Mouse (Mus musculus) bone marrow, adult 2 months (tissue): ENCODE measurements around the gene C1qtnf5.

Experiments
- CTCF ChIP-seq: fragments of 200-500 bp; IDR thresholded peaks from 2 replicates; pipeline ENCODE4 v1.5.1; 2011; ENCODE audit warnings: low read length, control low read depth; ENCODE audit not compliant: control insufficient read depth, insufficient read depth
- POLR2A ChIP-seq: fragments of 200-500 bp; IDR thresholded peaks from 2 replicates; pipeline ENCODE4 v1.6.1; 2011; ENCODE audit warnings: low read depth, mild to moderate bottlenecking, control low read depth, low read length, borderline replicate concordance; ENCODE audit not compliant: control insufficient read depth

DNA sequence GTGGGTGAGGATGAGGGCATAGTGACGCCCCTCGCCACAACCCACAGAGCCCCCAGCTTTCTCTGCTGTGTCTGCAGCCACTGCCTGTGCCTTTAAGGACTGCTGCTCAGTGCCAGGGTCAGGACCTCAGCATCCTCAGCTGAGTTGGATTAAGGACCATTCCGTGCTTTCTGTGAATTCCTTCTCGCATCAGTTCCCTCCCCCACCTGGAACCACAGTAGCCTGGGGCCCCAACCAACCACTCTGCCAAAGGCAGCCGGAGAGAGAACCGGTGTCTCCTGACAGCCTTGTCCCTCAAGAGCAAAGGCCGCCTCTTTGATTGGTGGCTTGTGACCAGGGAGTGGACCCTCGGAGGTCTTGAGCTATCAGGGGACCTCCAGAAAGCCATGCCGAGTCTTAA is 5.6 kb upstream of the C1qtnf5 start, which contains the start of gene Mfrp:
- no peak for TF ChIP-seq CTCF
- no peak for TF ChIP-seq POLR2A
